Mouse (Mus musculus): ENCODE data around the gene Sap25.

DNA sequence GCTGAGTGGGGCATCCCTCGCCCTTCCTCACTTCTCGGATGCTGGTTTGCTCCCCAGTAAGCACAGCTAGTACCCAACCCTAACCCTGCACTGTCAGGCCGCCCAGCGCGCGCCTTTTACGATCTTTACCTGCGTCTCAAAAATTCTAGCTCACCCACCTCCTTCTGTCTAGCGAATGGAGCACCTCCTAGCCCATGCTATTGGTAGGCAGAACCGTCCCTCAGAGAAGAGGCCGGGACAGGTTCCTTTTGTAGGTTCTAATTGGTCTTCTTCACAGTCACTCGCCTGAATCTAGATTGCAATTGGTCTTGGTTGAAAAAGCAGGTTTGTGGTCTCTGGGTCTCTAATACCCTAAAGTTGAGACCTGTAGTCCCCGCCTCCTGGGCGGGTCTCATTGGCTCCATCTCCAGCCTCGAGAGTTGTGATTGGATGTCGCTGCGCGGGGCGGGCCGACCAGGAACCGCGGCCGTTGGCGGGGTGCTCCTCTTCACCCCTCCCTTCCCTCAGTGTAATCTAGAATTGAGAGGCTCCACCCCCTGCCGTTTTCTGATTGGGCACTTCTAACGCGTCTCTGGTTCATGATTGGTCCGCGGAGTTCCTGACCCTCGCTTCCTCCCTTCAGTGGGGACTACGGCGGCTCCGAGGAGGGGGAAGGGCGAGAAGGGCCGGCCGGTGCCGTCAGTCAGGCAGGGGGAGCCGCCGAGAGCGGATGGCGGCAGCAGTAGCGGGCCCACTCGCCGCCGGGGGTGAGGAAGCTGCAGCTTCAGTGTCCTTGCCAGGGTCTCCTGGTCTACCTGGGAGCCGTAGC lies 12.4 kb upstream of the Sap25 start, which contains the start of the genes Fbxo24, Lrch4 and Gm20605:
- TF ChIP-seq CTCF (IDR thresholded peaks at IDR 0.05; ENCODE audit: low read depth, low read length) (no peak), POLR2A (IDR thresholded peaks at IDR 0.05; ENCODE audit: borderline replicate concordance, low read depth, low read length) (peak; percentile 88)

Data from bone marrow macrophage, adult 2 months (primary cell).